Mouse (Mus musculus): ENCODE data around the gene Rbm34. TPM values are rescaled to one million over a fixed set of nuclear protein-coding genes. Genes with fewer than 3 reads are reported as not detected.
A peak's percentile ranks its signal among the peaks of the same experiment; 100 is the strongest.

The Rbm34 gene
- polyA plus RNA-seq, 1 experiment = 19.7 TPM

- no peak overlapping the region for H3K4me3 ChIP-seq (ENCODE audit: insufficient read depth, low read length)
- peaks cover 11% of the 10 kb centered on the region for H3K4me1 ChIP-seq (ENCODE audit: control insufficient read depth, insufficient read depth, low read length)
- TF ChIP-seq POLR2A (IDR thresholded peaks at IDR 0.05; ENCODE audit: borderline replicate concordance, low read depth, low read length) (no peak), CTCF (IDR thresholded peaks at IDR 0.05; ENCODE audit: low read depth, low read length) (no peak)
- no peak overlapping the region for H3K27ac ChIP-seq (ENCODE audit: insufficient read depth, low read depth, low read length)
These were observed 7.2 kb upstream of the Rbm34 start for GRCm38 (mm10) chr8:126978028-126978427.

- H3K4me3 ChIP-seq (ENCODE audit: insufficient read depth, low read length) = no peak overlapping the region
- no peak for TF ChIP-seq CTCF (IDR thresholded peaks at IDR 0.05; ENCODE audit: low read depth, low read length)
- TF ChIP-seq POLR2A (IDR thresholded peaks at IDR 0.05; ENCODE audit: borderline replicate concordance, low read depth, low read length) = no peak
- H3K4me1 ChIP-seq (ENCODE audit: control insufficient read depth, insufficient read depth, low read length) = peaks cover 11% of the 10 kb centered on the region
- no peak overlapping the region for H3K27ac ChIP-seq (ENCODE audit: insufficient read depth, low read depth, low read length)
These were observed 5.9 kb upstream of the Rbm34 start for GRCm38 (mm10) chr8:126976608-126977348.

- no peak overlapping the region for H3K27ac ChIP-seq (ENCODE audit: insufficient read depth, low read depth, low read length)
- TF ChIP-seq POLR2A (IDR thresholded peaks at IDR 0.05; ENCODE audit: borderline replicate concordance, low read depth, low read length) (no peak), CTCF (IDR thresholded peaks at IDR 0.05; ENCODE audit: low read depth, low read length) (no peak)
- peaks cover 11% of the 10 kb centered on the region for H3K4me1 ChIP-seq (ENCODE audit: control insufficient read depth, insufficient read depth, low read length)
- no peak overlapping the region for H3K4me3 ChIP-seq (ENCODE audit: insufficient read depth, low read length)
These were observed 4.8 kb upstream of the Rbm34 start for GRCm38 (mm10) chr8:126975706-126976105.

GRCm38 (mm10) chr8:126974511-126974910, 3.6 kb upstream of the Rbm34 start:
- no peak overlapping the region for H3K4me3 ChIP-seq (ENCODE audit: insufficient read depth, low read length)
- peaks cover 11% of the 10 kb centered on the region for H3K4me1 ChIP-seq (ENCODE audit: control insufficient read depth, insufficient read depth, low read length)
- no peak overlapping the region for H3K27ac ChIP-seq (ENCODE audit: insufficient read depth, low read depth, low read length)
- TF ChIP-seq POLR2A (IDR thresholded peaks at IDR 0.05; ENCODE audit: borderline replicate concordance, low read depth, low read length) (no peak), CTCF (IDR thresholded peaks at IDR 0.05; ENCODE audit: low read depth, low read length) (no peak)

GRCm38 (mm10) chr8:126973686-126974265, 2.9 kb upstream of the Rbm34 start:
- H3K4me1 ChIP-seq (ENCODE audit: control insufficient read depth, insufficient read depth, low read length) = peaks cover 13% of the 10 kb centered on the region
- no peak for TF ChIP-seq POLR2A (IDR thresholded peaks at IDR 0.05; ENCODE audit: borderline replicate concordance, low read depth, low read length)
- TF ChIP-seq CTCF (IDR thresholded peaks at IDR 0.05; ENCODE audit: low read depth, low read length) = no peak
- no peak overlapping the region for H3K4me3 ChIP-seq (ENCODE audit: insufficient read depth, low read length)
- H3K27ac ChIP-seq (ENCODE audit: insufficient read depth, low read depth, low read length) = 0 out of 2 replicates have a peak overlapping the region, but pooled peaks have one; percentile 4

- no peak for TF ChIP-seq CTCF (IDR thresholded peaks at IDR 0.05; ENCODE audit: low read depth, low read length)
- TF ChIP-seq POLR2A (IDR thresholded peaks at IDR 0.05; ENCODE audit: borderline replicate concordance, low read depth, low read length) = no peak
- no peak overlapping the region for H3K27ac ChIP-seq (ENCODE audit: insufficient read depth, low read depth, low read length)
- H3K4me3 ChIP-seq (ENCODE audit: insufficient read depth, low read length) = no peak overlapping the region
- H3K4me1 ChIP-seq (ENCODE audit: control insufficient read depth, insufficient read depth, low read length) = peaks cover 13% of the 10 kb centered on the region
These were observed 1.8 kb upstream of the Rbm34 start for GRCm38 (mm10) chr8:126972649-126973048.

- Histone ChIP-seq H3K27ac (ENCODE audit: insufficient read depth, low read depth, low read length) (no peak overlapping the region), H3K4me3 (ENCODE audit: insufficient read depth, low read length) (no peak overlapping the region), H3K4me1 (ENCODE audit: control insufficient read depth, insufficient read depth, low read length) (peaks cover 13% of the 10 kb centered on the region)
- TF ChIP-seq POLR2A (IDR thresholded peaks at IDR 0.05; ENCODE audit: borderline replicate concordance, low read depth, low read length) (no peak), CTCF (IDR thresholded peaks at IDR 0.05; ENCODE audit: low read depth, low read length) (no peak)
These were observed 1.2 kb upstream of the Rbm34 start for GRCm38 (mm10) chr8:126972102-126972501.

- no peak for TF ChIP-seq CTCF (IDR thresholded peaks at IDR 0.05; ENCODE audit: low read depth, low read length)
- no peak for TF ChIP-seq POLR2A (IDR thresholded peaks at IDR 0.05; ENCODE audit: borderline replicate concordance, low read depth, low read length)
- peak overlapping the region; percentile 41 for H3K27ac ChIP-seq (ENCODE audit: insufficient read depth, low read depth, low read length)
- H3K4me3 ChIP-seq (ENCODE audit: insufficient read depth, low read length) = peak overlapping the region; percentile 71
- H3K4me1 ChIP-seq (ENCODE audit: control insufficient read depth, insufficient read depth, low read length) = peaks cover 13% of the 10 kb centered on the region
These were observed 418 bp upstream of the Rbm34 start for GRCm38 (mm10) chr8:126971314-126971664.

- H3K27ac ChIP-seq (ENCODE audit: insufficient read depth, low read depth, low read length) = no peak overlapping the region
- no peak for TF ChIP-seq POLR2A (IDR thresholded peaks at IDR 0.05; ENCODE audit: borderline replicate concordance, low read depth, low read length)
- no peak for TF ChIP-seq CTCF (IDR thresholded peaks at IDR 0.05; ENCODE audit: low read depth, low read length)
- no peak overlapping the region for H3K4me3 ChIP-seq (ENCODE audit: insufficient read depth, low read length)
- peaks cover 13% of the 10 kb centered on the region for H3K4me1 ChIP-seq (ENCODE audit: control insufficient read depth, insufficient read depth, low read length)
These were observed 1.3 kb downstream of the Rbm34 start for GRCm38 (mm10) chr8:126969546-126969945.

- H3K4me3 ChIP-seq (ENCODE audit: insufficient read depth, low read length) = no peak overlapping the region
- no peak for TF ChIP-seq CTCF (IDR thresholded peaks at IDR 0.05; ENCODE audit: low read depth, low read length)
- TF ChIP-seq POLR2A (IDR thresholded peaks at IDR 0.05; ENCODE audit: borderline replicate concordance, low read depth, low read length) = no peak
- H3K27ac ChIP-seq (ENCODE audit: insufficient read depth, low read depth, low read length) = no peak overlapping the region
- H3K4me1 ChIP-seq (ENCODE audit: control insufficient read depth, insufficient read depth, low read length) = peaks cover 2% of the 10 kb centered on the region; the same call in 1 of the 2 replicates
These were observed 2.8 kb downstream of the Rbm34 start for GRCm38 (mm10) chr8:126968107-126968506.
